Mouse (Mus musculus) c-Kit-positive CD71-positive TER-119-positive erythroid progenitor cells, embryonic 14.5 days (primary cell): ENCODE data around the gene Cst3.

Source experiments
- DNase-seq: peaks from one replicate; pipeline ENCODE4 v3.0.0-alpha.2; 2013; ENCODE audit warnings: low spot score

The Cst3 gene

GRCm38 (mm10) chr2:148875335-148875811 is at the start of gene Cst3:
Gene Cst3 (minus strand): TSS chr2:148875692.
- peak; percentile 69 for DNase-seq

- peak; percentile 25 for DNase-seq
Measured at GRCm38 (mm10) chr2:148902286-148902685, 26.8 kb upstream of the Cst3 start.

GRCm38 (mm10) chr2:148900305-148900704 is 24.8 kb upstream of the Cst3 start:
- DNase-seq: no peak

- no peak for DNase-seq
Measured at GRCm38 (mm10) chr2:148896219-148896618, 20.7 kb upstream of the Cst3 start.

- no peak for DNase-seq
Measured at GRCm38 (mm10) chr2:148893107-148893506, 17.6 kb upstream of the Cst3 start.

- no peak for DNase-seq
Measured at GRCm38 (mm10) chr2:148890021-148890851, 14.7 kb upstream of the Cst3 start.

GRCm38 (mm10) chr2:148889331-148890010 is 14.0 kb upstream of the Cst3 start:
- DNase-seq: no peak

- no peak for DNase-seq
Measured at GRCm38 (mm10) chr2:148888872-148889271, 13.4 kb upstream of the Cst3 start.

- no peak for DNase-seq
Measured at GRCm38 (mm10) chr2:148884738-148885137, 9.2 kb upstream of the Cst3 start.

GRCm38 (mm10) chr2:148879199-148879598 is 3.7 kb upstream of the Cst3 start:
- no peak for DNase-seq

- no peak for DNase-seq
Measured at GRCm38 (mm10) chr2:148878641-148879130, 3.2 kb upstream of the Cst3 start.

GRCm38 (mm10) chr2:148877016-148877770 is 1.7 kb upstream of the Cst3 start:
- DNase-seq: no peak

GRCm38 (mm10) chr2:148874617-148875334 is 716 bp downstream of the Cst3 start:
- DNase-seq: peak; percentile 15

GRCm38 (mm10) chr2:148874224-148874616 is 1.3 kb downstream of the Cst3 start:
- DNase-seq: no peak

- DNase-seq: no peak
Measured at GRCm38 (mm10) chr2:148872860-148873259, 2.6 kb downstream of the Cst3 start.

GRCm38 (mm10) chr2:148870526-148870925 is 5.0 kb downstream of the Cst3 start:
- DNase-seq: no peak

- DNase-seq: no peak
Measured at GRCm38 (mm10) chr2:148868959-148869358, 6.5 kb downstream of the Cst3 start.

- DNase-seq: no peak
Measured at GRCm38 (mm10) chr2:148864966-148865365, 10.5 kb downstream of the Cst3 start, which contains the start of gene 9230104L09Rik. Gene 9230104L09Rik (minus strand): TSS chr2:148865038.

- DNase-seq: no peak
Measured at GRCm38 (mm10) chr2:148861693-148862092, 13.8 kb downstream of the Cst3 start.

GRCm38 (mm10) chr2:148860993-148861392 is 14.5 kb downstream of the Cst3 start:
- DNase-seq: no peak

- DNase-seq: no peak
Measured at GRCm38 (mm10) chr2:148857506-148857905, 18.0 kb downstream of the Cst3 start.
